Mouse (Mus musculus) NIH3T3 (cell line): ENCODE results near the gene Armc5.

ENCODE experiments used
- DNase-seq: peaks from one replicate; pipeline ENCODE4 v3.0.0-alpha.2; 2012; ENCODE audit warnings: low read depth

Gene Armc5

DNA sequence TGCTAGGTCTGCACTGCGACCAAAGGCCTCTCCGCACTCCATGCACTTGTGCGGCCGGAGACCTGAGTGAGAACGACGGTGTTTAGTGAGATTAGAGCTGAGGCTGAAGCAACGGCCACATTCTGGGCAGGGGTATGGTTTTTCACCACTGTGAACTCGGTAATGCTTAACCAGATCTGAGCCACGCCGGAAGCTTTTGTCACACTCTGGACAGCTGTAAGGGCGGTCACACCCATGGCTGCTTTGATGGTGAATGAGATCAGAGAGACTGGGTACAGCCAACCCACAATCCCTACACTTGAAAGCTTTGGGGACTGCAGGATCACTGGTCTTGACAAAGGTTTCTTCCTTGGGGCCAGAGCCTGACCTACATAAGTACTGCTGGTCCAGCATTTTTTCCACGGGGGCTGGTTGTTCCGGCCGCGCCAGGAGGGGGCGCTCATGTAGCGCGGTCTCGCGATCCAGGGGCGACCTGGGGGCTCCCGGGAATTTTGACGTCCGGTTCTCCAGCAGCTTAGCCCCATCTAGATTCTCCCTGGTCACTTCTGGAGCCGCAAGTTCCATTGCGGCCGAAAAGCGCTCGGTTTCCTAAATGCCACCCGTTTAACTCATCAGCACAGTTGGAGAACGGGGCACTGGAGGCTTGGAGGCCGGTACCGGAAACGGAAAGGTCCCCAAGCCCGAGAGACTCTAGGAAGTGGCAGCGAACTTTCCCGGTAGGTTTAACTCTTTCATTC lies at the start of gene Armc5:
Armc5 (plus strand) TSS at position 487 of the 737 bp plus-strand sequence.
- peak; percentile 89 for DNase-seq

DNA sequence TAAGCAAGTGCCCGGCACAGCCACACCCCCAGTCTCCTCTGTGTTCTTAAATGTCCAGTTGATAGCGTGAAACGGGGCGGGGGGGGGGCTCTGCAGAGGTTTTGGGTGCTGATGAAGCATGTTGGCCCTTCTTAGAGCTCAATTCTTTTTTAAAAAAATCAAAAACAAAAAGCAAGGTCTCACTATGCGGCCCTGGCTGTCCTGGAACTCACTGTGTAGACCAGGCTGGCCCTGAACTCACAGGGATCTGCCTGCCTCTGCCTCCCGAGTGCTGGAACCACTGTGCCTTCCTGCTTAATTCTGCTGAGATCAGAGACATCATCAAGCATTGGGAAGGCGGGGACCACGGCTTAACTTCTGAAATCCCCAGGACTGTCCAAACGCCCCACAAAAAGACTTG lies 35.5 kb upstream of the Armc5 start:
- no peak for DNase-seq

DNA sequence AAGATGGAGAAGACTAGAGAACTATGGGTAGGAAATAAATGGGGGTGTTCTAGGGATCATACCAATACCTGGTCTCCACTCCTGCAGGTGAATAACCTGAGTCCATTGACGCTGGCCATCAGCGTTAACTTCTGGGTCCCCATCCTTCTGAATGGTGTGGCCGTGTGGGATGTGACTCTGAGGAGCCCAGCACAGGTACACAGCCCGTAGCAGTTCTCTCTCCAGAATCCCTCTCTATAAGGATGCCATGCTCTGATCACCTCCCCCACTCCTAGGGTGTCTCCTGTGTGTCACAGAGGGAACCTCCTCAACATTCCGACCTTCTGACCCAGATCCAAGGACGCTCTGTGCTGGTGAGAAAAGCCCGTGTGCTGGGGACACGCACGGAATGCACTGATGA lies 34.1 kb upstream of the Armc5 start:
- no peak for DNase-seq

- DNase-seq: no peak
Measured at GRCm38 (mm10) chr7:128204179-128204578, 33.0 kb upstream of the Armc5 start.

GRCm38 (mm10) chr7:128205695-128206094 lies 31.4 kb upstream of the Armc5 start:
- DNase-seq: no peak

- no peak for DNase-seq
Measured at GRCm38 (mm10) chr7:128206152-128206551, 31.0 kb upstream of the Armc5 start, which contains the start of gene Cox6a2. TSS of gene Cox6a2 (minus strand) at chr7:128206387.

- peak; percentile 87 for DNase-seq
Measured at GRCm38 (mm10) chr7:128208187-128208586, 29.0 kb upstream of the Armc5 start.

DNA sequence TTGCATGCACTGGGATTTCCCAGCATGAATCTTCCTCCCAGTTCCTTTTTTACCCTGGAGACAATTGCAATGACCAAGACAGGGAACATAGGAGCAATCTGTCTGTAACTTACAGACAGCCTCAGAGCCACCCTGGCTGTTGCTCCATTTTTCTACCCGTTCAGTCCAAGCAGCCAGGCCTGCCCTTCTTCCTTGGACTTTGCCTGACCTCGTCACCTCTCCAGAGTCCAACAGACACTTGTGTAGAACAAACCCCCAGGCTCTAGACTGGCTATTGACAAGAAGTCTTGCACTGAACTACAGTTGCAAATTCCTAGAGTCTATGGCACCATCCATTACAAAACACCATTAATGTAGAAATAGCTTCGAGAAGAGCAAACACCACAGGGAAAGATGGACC lies 27.3 kb upstream of the Armc5 start:
- no peak for DNase-seq

GRCm38 (mm10) chr7:128219952-128220351 lies 17.2 kb upstream of the Armc5 start:
- no peak for DNase-seq

- no peak for DNase-seq
Measured at GRCm38 (mm10) chr7:128220936-128221335, 16.2 kb upstream of the Armc5 start.

DNA sequence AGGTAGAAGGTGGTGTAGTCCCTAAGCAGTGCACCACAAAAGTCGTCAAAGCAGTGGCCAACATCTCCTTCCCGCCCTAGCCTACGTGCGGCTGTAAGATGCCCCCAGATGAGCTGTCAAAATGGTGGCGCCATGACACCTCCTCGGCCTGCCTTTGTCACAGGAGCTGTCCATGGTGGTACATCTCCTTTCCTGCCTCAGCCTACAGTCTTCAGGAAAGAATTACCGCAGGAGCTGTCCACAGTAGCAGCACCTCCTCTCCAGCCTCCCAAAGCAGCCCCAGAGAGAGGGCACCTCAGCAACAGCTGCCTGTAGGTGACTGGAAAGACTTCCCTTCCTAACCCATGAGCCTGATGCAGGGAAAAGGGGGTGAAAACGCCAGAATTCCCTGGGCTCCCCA lies 5.4 kb upstream of the Armc5 start:
- peak; percentile 21 for DNase-seq

DNA sequence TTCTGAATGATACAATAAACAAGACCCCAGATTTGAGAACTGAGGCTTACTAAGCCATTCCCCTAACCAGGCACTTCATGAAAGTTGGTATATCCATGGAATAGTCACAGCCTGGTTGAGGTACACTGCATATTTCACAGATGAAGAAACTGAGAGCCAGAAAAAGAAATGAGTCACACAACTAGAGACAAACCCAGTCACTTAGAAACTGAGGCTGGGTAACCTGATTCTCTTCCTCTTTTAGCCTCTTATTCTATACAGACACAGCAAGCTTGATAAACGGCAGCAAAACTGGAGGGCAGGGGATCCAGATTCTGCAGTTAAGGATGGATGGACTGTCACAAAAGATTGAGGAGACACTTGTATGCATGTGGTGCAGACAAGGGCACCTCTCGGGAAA lies 2.3 kb upstream of the Armc5 start:
- no peak for DNase-seq

DNA sequence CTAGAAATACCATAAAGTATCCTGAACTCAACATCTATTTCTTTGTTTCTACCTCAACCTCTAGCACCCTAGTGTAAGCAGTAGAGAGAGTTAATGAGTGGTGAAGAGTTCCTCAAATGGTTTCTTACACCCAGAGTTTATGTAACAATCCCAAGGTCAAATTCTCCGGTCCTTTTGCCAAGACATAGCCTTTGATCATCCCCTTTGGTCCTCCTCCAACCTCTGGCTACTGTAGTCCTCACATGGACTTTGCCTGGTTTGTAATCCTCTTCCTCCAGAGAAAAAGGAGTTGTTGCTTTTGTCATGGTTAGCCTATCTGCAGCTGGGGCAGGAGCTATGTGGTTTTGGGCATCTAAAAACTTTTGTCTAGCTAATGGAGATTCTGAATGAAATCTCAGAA lies 1.7 kb upstream of the Armc5 start:
- DNase-seq: no peak

GRCm38 (mm10) chr7:128236426-128236825 lies 716 bp upstream of the Armc5 start:
- no peak for DNase-seq

- DNase-seq: no peak
Measured at GRCm38 (mm10) chr7:128237593-128237926, 418 bp downstream of the Armc5 start.

DNA sequence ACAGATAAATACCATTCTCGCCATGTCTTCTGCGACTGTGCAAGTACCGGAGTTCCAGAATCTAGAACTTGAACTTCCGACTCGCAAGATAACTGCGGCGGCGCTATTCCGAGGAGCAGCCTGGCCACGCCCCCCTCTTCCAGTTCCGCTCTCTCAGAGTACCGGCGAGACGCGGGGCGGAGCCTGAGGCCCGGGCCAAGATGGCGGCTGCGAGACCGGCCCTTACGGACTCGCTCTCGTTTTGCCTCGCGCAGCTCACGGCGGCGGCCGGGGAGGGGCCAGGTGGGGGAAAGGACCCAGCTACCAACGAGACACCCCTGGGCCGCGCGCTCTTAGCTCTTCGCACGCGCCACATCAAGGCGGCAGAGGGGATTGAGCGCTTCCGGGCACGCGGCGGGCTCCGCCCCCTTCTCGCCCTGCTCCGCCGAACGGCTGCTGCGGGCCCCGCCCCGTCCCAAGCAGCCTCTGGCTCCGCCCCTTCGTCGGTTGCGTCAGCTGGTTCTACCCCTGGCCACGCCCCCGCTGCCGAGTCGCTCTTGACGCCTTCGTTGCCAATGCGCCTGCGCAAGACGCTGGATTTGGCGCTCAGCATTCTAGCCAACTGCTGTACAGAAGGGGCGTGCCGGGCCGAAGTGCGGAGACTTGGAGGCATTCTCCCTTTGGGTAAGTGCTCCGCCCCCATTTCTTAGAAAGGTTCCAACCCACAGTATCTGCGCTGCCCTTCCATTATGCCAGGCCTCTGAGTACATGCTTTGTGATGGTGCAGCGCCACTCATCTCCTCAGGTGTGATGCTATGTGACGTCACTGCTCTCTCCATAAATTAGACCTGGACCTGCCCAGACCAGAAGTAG lies 1.0 kb downstream of the Armc5 start, which contains the start of gene 9130023H24Rik:
9130023H24Rik (minus strand) TSS at position 105 of the 852 bp plus-strand sequence.
- DNase-seq: peak; percentile 99

- DNase-seq: peak; percentile 83
Measured at GRCm38 (mm10) chr7:128238991-128239390, 1.8 kb downstream of the Armc5 start.

DNA sequence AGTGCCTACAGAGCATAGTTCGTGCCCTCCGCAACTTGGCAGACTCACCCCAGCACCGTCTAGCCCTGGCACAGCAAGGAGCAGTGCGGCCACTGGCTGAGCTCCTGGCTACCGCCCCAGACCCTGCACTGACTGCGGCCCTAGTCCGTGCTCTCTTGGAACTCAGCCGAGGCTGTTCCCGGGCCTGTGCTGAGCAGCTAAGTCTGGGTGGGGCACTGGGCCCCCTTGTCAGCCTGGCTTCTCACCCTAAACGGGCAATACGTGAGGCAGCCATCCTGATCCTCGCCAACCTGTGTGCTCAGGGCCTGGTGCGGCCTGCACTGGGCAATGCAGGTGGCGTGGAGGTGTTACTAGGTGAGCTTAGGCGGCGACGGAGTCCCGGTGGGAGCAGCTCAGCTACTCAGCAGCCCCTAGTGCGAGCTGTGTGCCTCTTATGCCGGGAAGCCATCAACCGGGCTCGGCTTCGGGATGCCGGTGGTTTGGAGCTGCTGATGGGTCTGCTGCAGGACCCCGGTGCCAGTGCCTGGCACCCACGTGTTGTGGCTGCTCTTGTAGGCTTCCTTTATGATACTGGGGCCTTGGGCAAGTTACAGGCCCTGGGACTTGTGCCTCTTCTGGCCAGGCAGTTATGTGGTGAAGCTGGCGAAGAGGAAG lies 3.1 kb downstream of the Armc5 start:
- no peak for DNase-seq

GRCm38 (mm10) chr7:128242331-128242730 lies 5.2 kb downstream of the Armc5 start:
- no peak for DNase-seq

GRCm38 (mm10) chr7:128243921-128244320 lies 6.8 kb downstream of the Armc5 start:
- DNase-seq: peak; percentile 60

DNA sequence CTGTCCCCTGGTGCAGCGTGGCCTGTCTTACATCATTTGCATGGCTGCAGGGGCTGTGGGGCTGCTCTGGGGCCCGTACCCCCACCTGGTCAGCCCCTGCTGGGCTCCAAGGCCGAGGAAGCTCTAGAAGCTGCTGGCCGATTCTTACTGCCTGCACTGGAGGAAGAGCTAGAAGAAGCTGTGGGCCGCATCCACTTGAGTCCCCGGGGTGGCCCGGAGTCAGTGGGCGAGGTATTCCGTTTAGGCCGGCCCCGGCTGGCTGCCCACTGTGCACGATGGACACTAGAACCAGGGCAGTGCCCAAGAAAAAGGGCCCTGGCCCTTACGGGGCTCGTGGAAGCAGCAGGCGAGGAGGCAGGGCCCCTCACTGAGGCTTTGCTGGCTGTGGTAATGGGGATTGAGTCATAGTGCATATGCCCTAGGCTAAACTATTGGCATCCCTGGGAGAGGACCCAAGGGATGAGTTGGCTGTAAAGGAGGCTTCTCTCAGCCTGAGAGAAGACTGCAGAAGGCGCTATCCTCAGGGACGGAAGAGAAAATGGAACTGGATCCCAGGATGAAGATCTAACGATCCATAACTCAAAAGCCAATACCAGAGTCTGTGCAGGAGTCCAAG lies 7.4 kb downstream of the Armc5 start:
- peak; percentile 81 for DNase-seq

DNA sequence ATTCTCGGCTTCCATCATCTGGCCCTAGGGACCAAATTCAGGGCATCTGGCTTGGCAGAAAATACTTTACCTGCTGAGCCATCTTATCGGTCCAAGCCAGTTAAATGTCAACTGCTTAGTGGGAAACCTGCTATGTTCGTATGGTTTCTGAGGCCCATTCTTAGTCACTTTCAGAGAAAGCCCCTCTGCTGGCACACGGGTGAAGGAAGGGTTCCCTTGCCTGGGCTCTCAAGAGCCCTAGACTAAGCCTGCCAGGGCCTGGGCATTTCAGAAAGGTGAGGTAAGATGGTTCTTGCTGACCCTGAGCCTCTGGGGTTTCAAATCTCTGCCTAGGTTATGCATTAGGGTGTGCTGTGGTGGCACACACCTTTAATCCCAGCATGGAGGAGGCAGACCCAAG lies 8.4 kb downstream of the Armc5 start:
- DNase-seq: no peak
